Mouse (Mus musculus): Measurements from ENCODE around the gene Arfgap3.
"Not testable (repeated sequence)": the region's sequence is repeated elsewhere in the genome, so short reads cannot be mapped to it uniquely, and the experiment has no call there.

Arfgap3 gene

DNA sequence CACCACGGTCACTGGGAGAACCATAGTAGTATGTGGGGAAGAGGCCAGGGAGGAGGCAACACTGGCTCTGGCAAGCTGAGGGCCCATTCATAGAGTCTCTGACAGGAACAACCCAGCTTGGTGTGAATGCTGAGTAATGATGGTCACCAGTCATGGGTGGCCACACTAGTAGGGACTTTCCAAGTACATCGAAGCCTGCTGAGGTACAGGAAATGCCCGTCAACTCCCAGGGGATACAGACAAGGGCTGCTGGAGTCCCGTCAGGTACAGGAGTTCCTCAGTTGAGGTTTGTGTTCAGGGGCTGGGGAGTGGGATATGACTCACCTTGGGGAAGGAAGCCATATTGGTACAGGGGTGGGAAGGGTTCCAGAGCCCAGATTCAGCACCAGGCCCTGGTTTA lies 54.0 kb downstream of the Arfgap3 start:
- in situ Hi-C loops (cut with MboI; ENCODE audit: low sequenced_read_pairs): no loop called here

DNA sequence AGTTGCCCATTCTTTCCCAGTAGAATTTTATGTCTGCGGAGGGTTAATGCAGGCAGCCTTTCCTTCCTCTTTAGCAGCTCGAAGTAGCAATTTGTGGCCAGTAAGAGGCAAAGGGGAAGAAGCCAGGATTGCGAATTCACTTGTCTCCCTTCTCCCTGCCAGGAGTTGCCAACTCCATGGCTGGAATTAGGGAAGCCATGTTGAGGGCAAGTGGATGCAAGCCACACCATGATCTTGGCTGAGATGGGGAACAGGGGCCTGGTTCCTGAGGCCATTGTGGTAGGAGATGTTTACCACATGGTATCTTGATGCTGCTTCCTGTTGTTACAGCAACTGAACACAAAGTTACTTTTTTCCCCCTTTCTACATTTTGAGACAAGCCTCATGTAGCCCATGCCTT lies 55.1 kb downstream of the Arfgap3 start:
- in situ Hi-C loops (cut with MboI; ENCODE audit: low sequenced_read_pairs): no loop called here

DNA sequence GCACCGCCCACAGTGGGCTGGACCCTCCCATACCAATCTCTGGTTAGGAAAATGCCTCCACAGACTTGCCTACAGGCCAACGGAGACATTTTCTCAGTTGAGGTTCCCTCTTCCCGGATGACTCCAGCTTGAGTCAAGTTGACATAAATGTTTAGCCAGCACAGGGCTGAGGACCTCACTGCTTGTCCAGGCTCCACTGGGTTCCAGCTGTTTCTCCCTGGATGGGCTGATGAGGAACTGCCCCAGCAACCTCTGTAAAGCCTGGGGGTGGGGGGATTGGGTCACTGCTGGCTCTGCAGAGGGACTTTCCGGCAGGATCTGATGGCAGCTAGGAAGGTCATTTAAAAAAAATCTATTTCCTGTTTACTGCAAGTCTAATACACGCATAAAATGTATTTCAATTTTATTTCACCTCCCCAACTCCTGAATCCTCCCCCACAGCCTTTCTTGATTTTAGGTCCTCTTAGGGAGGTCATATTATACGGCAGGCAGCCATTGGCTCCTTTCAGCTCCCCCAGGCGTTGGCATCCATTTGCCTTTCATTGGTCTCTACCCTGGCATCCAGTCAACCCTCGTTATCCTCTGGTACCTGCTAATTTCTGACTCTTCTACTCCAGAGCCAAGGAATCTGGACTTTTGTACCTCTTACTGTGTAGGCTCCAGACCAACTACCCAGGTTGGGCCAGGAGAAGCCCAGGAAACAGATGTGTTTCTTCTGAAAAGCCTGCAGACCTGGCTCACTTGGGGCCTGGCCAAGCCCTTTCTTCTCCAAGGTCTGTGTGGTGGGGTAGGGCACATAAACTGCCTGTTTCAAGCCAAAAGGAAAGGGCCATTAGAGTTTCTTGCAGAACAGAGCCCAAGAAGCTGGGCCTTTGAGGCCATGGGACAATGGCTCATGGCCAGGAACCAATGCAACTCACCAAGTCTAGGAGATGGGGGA lies 56.1 kb downstream of the Arfgap3 start:
- in situ Hi-C loops (cut with MboI; ENCODE audit: low sequenced_read_pairs): no loop called here

DNA sequence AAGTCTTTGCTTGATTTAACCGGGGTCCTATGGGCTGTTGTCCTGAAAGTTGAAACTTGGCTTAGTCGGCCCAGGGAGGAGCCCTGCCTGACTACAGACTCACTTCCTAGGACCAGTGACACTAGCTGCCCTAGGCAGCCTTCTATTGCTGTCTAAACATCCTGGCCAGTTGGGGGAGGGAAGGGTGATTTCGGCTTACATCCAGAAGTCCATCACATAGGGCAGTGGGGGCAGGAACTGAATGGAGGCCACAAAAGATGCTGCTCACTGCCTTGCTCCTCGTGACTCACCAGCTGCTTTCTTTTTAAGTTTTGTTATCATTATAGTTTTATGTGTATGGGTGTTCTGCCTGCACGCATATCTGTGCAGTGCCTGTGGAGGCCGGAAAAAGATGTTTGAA lies 56.9 kb downstream of the Arfgap3 start:
- in situ Hi-C loops (cut with MboI; ENCODE audit: low sequenced_read_pairs): no loop called here

DNA sequence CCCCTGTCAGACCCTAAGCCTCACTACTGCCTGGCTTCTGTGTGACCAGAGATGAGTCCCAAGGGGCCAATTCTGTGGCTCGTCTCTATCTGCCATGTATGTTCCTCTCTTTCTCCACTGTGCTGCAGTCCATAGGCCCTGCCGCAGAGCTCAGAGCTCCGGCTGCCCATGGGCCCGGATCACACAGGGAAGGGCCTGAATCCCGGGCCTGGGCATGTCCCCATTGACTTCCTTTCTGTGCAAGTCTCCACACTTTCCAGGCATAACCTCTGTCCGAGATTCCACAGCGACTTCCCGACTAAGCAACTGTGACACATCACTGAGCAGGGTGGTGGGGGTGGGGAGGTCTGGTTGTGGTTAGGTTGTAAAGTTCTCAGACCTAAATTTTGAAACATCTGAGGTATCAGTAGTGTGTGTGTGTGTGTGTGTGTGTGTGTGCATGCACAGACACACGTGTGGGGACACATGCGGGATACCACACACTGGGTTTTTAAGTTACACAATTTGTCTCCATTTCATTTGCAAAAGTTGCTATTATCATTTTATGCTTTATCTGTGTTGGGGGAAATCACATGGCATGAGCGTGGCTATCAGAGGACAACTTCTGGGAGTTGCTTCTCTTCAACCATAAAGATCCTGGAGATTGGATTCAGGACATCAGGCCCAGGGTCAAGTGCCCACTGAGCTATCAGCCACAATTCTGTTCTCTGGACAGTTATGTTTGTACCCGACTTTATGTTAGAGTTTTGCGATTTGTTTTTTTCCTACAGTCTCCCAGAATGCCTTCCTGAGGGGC lies 57.6 kb downstream of the Arfgap3 start:
- in situ Hi-C loops (cut with MboI; ENCODE audit: low sequenced_read_pairs): no loop called here

DNA sequence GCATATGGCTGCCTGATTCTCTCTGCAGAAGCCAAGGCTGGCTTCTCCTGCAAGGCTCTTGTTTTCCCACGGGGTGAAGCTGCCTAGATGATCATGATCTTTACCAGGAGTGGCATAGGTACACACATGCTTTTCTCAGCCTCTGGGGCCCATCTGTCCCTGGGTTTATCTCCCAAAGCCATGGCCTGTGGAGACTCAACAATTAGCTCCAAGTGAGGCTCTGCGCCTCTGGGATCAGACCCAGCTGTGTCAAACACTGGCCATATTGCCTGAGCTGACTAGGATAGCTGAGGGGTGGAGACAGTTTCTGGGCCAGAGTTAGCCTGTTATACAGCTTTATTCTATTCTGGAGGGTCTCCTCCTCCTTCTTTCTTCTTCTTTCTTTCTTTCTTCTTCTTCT lies 59.1 kb downstream of the Arfgap3 start:
- in situ Hi-C loops (cut with MboI; ENCODE audit: low sequenced_read_pairs): no loop called here

DNA sequence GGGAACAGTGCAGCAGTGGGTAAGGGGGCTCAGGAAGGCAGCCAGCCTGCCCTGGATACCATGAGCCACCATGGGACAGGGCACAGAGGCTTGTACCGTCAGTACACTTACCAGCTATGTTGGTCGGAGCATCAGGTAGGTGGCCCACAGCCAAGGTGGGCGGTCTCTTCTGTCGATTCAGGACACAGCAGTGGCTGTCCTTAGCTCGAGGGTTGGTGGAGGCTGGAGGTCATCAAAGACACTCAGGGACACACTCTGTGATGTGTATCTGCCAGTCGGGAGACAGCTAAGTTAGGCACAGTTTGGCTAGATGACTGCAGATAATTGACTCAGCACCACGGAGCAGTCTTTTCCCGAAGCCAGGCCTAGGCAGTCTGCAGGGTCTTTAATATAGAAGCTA lies 65.2 kb downstream of the Arfgap3 start:
- in situ Hi-C loops (cut with MboI; ENCODE audit: low sequenced_read_pairs): no loop called here

DNA sequence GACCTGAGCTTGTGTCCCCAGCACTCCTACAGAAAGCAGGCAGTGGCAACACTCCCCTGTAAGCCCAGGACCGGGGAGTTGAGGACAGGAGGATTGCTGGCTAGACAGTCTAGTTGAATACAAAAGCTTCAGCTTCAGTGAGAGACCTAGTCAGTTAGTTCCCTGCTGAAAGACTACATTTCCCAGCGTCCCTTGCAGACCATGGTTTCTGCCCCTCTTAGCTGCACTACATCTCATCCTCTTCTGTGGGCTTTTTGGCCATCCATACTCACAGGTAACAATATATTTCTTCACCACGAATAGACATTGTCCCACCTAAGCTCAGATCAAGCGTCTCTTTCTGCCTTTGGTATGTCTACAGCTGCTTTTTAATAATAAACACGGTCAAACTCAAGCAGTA lies 67.7 kb downstream of the Arfgap3 start:
- in situ Hi-C loops (cut with MboI; ENCODE audit: low sequenced_read_pairs): no loop called here

DNA sequence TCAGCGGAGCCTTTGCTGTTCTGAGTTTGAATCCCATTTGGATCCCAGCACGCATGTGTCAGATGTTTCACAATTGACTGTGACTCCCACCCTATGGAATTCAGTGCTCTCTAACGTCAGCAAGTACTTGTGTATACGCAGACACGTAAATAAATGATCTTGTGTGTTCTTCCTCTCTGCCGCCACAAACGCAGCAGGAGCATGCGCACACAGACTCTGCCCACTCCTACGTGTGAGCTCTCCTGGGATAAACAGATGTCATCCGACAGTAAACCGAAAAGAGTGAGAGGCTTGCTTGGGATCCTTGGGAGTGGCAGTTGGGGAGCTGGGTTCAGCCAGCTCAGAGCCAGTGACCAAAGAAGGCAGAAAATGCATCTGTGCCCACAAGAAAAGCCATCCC lies 68.7 kb downstream of the Arfgap3 start:
- in situ Hi-C loops (cut with MboI; ENCODE audit: low sequenced_read_pairs): no loop called here

DNA sequence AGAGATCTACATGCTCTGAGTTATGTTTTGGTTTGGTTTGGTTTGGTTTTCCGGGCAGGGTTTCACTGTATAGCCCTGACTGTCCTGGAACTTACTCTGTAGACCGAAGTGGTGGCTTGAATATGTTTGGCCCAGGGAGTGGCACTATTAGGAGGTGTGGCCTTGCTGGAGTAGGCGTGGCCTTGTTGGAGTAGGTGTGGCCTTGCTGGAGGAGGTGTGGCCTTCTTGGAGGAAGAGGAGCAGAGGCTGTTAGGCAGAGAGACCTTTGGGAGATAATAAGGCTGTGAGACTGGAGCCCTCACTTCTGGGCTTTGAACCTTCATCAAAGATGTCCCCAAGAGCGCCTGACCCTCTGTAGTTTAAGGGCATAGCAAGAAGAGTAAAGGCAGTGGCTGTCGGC lies 71.5 kb downstream of the Arfgap3 start:
- in situ Hi-C loops (cut with MboI; ENCODE audit: low sequenced_read_pairs): no loop called here

DNA sequence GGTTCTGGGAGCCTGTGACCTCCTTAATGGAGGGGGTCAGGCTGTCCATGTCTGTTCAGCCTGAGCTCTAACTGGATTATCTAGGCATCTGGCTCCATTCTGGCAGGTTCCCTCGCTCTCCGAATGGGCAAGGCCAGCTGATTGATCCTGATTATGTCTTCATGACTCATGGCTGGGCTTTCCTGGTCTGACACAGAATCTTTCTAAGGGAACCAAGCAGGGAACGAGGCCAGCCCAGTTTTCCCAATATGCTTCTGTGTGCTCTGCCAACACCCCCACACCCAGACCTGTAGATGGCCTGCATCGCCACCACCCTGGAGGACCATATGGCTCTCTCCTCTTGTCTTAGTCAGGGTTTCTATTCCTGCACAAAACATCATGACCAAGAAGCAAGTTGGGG lies 72.6 kb downstream of the Arfgap3 start:
- in situ Hi-C loops (cut with MboI; ENCODE audit: low sequenced_read_pairs): no loop called here

DNA sequence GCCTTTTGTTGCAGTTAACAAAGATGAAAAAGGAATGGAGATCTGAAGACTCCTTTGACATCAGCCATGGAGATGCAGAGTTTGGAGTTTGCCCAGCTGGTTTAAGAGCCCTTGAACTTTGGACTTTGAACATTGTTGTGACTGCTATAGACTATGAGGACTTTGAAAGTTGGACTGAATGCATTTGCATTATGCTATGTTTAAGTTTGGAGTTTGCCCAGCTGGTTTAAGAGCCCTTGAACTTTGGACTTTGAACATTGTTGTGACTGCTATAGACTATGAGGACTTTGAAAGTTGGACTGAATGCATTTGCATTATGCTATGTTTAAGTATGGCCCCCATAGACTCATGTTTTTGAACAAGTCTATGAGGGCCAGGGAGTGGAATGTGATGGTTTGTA lies 75.8 kb downstream of the Arfgap3 start:
- in situ Hi-C loops (cut with MboI; ENCODE audit: low sequenced_read_pairs): not testable (repeated sequence)

DNA sequence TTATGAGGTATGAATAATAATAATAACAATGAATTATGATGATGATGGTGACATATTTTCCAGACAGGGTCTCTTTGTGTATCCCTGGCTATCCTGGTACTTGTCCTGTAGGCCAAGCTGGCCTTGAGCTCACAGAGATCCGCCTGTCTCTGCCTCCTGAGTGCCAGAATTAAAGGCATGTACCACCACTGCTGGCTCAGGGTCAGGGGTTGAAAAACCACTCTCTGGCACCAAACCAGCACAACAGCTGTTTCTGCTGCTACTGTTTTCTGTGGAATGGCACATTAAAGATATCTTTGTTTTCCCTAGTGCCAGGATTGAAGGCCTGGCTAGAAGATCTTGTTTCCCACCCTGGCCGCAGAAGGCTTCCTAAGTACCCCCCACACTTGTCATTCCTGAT lies 77.0 kb downstream of the Arfgap3 start:
- in situ Hi-C loops (cut with MboI; ENCODE audit: low sequenced_read_pairs): no loop called here

DNA sequence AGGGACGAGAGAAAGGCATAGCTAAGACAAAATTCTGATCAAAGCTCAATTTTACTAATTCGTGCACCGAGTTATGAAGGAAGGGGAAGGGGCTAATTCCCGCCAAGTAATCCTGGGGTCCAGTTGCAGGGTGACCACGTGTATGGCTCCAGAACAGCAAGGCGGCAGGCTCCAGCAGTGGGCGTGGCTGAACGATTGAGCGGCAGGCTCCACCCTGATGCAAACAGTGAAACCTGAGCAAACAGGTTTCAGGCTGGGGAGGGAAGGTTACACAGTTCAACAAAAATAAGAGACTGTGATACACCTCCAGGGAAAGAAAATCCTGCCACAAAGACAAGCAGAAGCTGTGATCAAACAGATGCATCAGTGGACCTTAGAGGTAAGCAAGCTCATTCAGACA lies 78.8 kb downstream of the Arfgap3 start:
- in situ Hi-C loops (cut with MboI; ENCODE audit: low sequenced_read_pairs): not testable (repeated sequence)

DNA sequence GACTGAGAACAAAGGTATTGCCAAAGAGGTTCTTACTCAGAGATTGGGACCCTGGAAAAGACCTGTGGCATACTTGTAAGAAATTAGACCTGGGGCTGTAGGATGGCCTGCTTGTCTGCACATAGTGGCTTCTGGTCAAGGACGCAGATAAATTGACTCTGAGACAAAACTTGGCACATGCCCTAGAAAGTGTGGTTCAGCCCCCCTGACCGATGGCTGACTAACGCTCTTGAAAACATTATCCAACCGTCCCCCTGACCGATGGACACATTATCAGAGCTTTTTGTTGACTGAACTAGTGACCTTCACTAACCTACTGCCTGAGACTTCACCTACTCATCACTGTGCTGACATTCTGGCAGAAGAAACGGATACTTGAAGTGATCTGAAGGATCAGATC lies 80.1 kb downstream of the Arfgap3 start:
- in situ Hi-C loops (cut with MboI; ENCODE audit: low sequenced_read_pairs): not testable (repeated sequence)

DNA sequence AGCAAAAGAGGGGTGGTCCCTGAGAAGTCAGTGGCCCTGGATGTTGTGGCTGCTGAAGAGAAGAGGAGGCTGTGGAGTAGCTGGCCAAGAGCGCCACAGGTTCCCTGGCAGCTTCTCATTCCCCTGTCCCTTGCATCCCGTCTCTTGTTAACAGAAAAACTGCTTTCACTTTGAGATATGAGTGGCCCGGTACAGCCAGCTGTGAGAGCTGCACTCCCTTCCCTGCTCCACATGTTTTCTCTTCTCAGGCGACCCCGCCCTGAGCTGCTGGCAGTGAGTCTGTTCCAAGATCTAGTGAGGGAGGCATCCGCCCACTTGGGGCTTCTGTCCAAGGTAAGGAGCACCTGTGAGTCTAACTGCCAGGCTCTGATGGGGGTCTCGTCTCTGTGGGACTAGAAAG lies 81.6 kb downstream of the Arfgap3 start:
- in situ Hi-C loops (cut with MboI; ENCODE audit: low sequenced_read_pairs): not testable (repeated sequence)

DNA sequence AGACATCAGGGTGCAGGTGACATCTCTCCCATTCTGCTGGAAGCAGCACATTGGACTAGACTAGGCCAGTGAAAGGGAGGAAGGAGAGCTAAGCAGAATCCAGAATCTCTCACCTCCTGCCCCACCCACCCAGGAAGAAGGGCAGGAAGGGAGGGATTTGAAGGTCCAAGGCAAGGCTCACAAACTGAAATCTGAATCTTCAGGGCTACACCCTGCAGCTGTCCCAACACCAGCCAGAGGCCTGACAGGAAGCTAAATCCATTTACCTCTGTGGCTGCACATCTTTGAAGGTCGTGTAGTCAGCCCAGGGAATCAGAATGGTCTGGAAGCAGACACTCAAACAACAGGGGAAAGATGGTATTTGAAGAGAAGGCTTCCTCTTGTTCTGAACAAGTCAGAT lies 84.8 kb downstream of the Arfgap3 start:
- in situ Hi-C loops (cut with MboI; ENCODE audit: low sequenced_read_pairs): no loop called here

DNA sequence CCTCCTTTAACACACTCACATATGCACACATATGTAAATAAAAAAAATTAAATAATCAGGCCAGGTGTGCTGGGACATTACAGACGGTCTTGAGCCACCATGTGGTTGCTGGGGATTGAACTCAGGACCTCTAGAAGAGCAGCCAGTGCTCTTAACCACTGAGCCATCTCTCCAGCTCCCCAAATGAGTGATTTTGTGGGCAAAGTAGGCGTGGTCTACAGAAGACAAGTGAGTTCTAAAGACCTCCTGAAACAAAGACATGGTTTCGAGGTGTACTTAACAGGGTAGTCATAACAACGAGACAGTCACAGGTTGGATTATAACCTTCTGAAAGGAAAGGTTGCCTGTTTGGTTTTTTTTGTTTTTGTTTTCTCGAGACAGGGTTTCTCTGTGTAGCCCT lies 86.6 kb downstream of the Arfgap3 start:
- in situ Hi-C loops (cut with MboI; ENCODE audit: low sequenced_read_pairs): no loop called here

DNA sequence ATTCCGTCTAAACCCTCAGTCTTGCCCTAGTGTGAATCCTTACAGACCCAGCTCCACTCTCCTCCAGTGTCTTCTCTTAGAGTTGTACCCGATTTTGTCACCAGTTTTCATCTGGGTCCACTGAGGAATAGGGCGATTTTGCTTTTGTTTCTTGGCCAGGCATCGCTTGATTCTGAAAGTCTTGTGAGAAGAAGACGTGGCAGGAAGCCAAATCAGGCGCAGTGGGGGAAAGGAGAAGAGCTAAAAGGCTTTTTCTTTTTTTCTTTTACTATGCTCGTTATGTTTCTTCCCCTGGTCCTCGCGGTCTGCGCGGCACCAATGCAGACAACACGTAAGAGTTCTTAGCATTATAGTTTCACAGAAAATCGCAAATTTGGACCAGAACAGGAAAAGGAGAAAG lies 92.1 kb downstream of the Arfgap3 start:
- in situ Hi-C loops (cut with MboI; ENCODE audit: low sequenced_read_pairs): no loop called here

DNA sequence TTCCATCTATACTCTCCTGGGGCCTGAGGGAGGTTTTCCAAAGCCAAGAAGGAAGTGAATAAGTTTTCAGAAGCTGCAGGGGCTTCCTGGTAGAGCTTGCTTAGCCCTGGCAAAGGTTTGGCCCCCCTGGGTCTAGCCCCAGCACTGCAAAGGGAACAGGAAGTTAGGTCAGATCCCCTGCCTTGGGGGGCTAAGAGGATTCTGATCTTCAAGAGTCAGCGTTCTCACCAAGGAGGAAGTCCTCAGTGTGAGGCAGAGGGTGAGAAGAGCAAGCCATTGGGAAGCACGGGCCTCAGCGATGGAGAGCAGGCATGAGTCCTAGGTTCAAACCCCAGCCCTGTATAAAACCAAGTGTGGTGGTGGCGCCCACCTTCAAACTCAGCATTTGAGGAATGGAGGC lies 93.6 kb downstream of the Arfgap3 start:
- in situ Hi-C loops (cut with MboI; ENCODE audit: low sequenced_read_pairs): no loop called here

DNA sequence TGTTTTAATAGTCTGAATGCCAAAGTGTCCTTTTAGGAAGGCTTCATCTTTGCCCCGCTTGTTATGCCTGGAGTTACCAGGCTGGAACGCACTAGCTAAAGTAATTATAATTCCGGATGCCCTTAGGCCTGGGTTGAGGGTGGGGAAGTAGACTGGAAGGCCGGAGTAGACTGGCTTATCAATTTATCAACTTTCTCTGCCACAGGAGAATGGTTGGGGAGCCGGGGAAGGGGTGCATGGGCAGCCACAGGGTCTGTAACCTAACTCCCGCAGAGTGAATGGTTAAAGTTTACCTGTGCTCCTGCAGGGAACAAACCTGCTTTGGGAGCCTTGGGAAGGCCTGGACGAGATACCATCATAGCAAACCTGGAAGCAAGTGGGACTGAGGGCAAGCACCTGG lies 94.1 kb downstream of the Arfgap3 start:
- in situ Hi-C loops (cut with MboI; ENCODE audit: low sequenced_read_pairs): no loop called here

DNA sequence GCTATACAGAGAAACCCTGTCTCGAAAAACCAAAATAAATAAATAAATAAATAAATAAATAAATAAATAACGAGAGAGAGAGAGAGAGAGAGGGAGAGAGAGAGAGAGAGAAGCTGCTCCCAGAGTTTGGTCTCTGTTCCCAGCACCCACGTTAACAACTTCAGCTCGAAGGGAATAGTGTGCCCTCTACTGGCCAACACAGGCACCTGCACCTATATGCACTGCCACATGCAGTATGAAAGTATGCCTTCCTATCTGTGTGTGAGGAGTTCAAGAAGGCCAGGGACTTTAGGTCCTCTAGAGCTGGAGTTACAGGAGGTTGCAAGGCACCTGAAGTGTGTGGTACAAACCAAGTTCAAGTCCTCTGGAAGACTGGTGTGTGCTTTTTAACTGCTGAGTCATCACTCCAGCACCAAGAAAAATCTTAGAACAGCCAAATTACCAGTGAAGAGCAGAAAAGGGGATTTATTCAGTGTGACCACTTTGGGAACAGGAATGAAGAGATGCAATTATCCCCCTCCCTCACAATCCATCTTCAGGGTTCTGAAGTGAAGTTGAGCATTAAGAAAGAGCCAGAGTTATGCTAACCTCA lies 94.8 kb downstream of the Arfgap3 start:
- in situ Hi-C loops (cut with MboI; ENCODE audit: low sequenced_read_pairs): no loop called here
